Mouse (Mus musculus) lung, adult 2 months (tissue): Measurements from ENCODE around the gene Tyw1.

Experiments used
- CTCF ChIP-seq: fragments of 200-500 bp; IDR thresholded peaks from 2 replicates; pipeline ENCODE4 v1.5.1; 2011; ENCODE audit warnings: mild to moderate bottlenecking, low read length, control low read depth; ENCODE audit not compliant: insufficient read depth
- POLR2A ChIP-seq: fragments of 200-500 bp; IDR thresholded peaks from 2 replicates; pipeline ENCODE4 v1.6.1; 2011; ENCODE audit warnings: low read depth, mild to moderate bottlenecking, control low read depth, low read length, borderline replicate concordance; ENCODE audit errors: extremely low read depth

- TF ChIP-seq POLR2A (no peak), CTCF (no peak)
These were observed 99.8 kb downstream of the Tyw1 start for GRCm38 (mm10) chr5:130355223-130355622.
